Mouse (Mus musculus) monocyte, adult 2 months (primary cell): ENCODE results near the gene Utp11.

ENCODE experiments used
- DNase-seq, 2 experiments: peaks; one replicate each; pipeline ENCODE4 v3.0.0; 2022; ENCODE audit warnings: low spot score in 2 of 2, low read depth in 1 of 2

The Utp11 gene

GRCm38 (mm10) chr4:124672347-124673320 is 20.8 kb downstream of the Utp11 start:
- DNase-seq: no peak

- DNase-seq: no peak
Observed at GRCm38 (mm10) chr4:124671583-124671982, 21.8 kb downstream of the Utp11 start.

GRCm38 (mm10) chr4:124670232-124670631 is 23.2 kb downstream of the Utp11 start:
- no peak for DNase-seq

- DNase-seq: no peak
Observed at GRCm38 (mm10) chr4:124668078-124668477, 25.3 kb downstream of the Utp11 start.

- DNase-seq: no peak
Observed at GRCm38 (mm10) chr4:124667476-124668033, 25.8 kb downstream of the Utp11 start.

- no peak for DNase-seq
Observed at GRCm38 (mm10) chr4:124664604-124665003, 28.8 kb downstream of the Utp11 start.

- no peak for DNase-seq
Observed at GRCm38 (mm10) chr4:124664185-124664584, 29.2 kb downstream of the Utp11 start.

GRCm38 (mm10) chr4:124663034-124663433 is 30.4 kb downstream of the Utp11 start:
- no peak for DNase-seq

- DNase-seq: no peak
Observed at GRCm38 (mm10) chr4:124660603-124661002, 32.8 kb downstream of the Utp11 start.

- DNase-seq: no peak
Observed at GRCm38 (mm10) chr4:124659251-124660217, 33.9 kb downstream of the Utp11 start.

- no peak for DNase-seq
Observed at GRCm38 (mm10) chr4:124658412-124658851, 35.0 kb downstream of the Utp11 start.

- no peak for DNase-seq
Observed at GRCm38 (mm10) chr4:124657781-124658180, 35.6 kb downstream of the Utp11 start.

GRCm38 (mm10) chr4:124656854-124657650 is 36.3 kb downstream of the Utp11 start:
- no peak for DNase-seq

- DNase-seq: no peak
Observed at GRCm38 (mm10) chr4:124656518-124656853, 36.9 kb downstream of the Utp11 start, which contains the start of gene Pou3f1. TSS of gene Pou3f1 (plus strand) at chr4:124656807.

GRCm38 (mm10) chr4:124652886-124653285 is 40.5 kb downstream of the Utp11 start:
- DNase-seq: no peak

GRCm38 (mm10) chr4:124647909-124648308 is 45.5 kb downstream of the Utp11 start:
- no peak for DNase-seq

GRCm38 (mm10) chr4:124646591-124646990 is 46.8 kb downstream of the Utp11 start:
- DNase-seq: no peak

- DNase-seq: peak; percentile 10 to 24
Observed at GRCm38 (mm10) chr4:124644974-124645433, 48.4 kb downstream of the Utp11 start.

- DNase-seq: no peak
Observed at GRCm38 (mm10) chr4:124643859-124644258, 49.5 kb downstream of the Utp11 start.

GRCm38 (mm10) chr4:124639715-124640114 is 53.7 kb downstream of the Utp11 start:
- no peak for DNase-seq
